Mouse (Mus musculus) CD4-positive helper T cell, adult 2 months (primary cell): ENCODE results near the gene Dusp27.

Experiments used
- DNase-seq: peaks from one replicate; pipeline ENCODE4 v3.0.0-alpha.2; 2012; ENCODE audit warnings: low read depth, missing footprints, low spot score

Dusp27 gene

DNA sequence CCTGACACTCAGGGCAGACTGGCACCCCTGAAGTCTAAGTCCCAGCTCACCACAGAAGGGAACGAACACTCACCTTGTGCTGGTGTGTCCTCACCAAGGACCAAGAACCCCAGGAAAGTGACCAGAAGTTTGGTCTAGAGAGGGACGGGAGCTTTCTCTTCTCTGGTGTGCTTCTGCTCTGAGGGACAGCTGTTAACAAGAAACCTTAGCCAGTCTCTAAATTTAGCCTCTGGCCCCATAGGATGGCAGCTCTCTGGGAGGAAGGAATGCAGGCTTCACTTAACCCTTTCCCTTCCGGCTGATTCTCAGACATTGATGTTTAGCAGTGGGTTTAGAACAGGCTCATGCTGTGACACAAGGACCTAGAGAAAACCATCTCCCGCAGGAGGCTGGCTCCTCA lies at the start of gene Dusp27:
Gene Dusp27 (minus strand): TSS at position 204 of the 400 bp plus-strand sequence.
- DNase-seq = no peak

DNA sequence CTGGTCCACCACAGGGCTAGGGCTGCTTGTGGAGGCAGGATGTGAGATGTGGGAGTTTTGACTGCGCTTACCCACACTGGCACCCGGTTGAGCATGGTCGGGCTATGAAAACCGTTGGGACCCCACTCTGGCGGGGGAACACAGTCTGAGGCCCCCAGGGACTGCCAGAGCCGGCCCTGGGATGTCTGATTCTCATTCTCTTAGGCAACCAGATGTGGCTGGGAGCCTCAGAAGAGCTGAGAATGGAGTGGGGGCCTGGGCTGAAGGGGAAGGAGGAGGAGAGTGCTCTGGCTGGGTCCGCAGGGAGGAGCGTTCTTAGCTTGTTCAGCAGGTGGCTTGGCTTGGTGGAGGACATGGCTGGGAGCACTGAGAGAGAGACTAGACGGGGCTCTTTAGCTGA lies 45.9 kb upstream of the Dusp27 start:
- DNase-seq = no peak

GRCm38 (mm10) chr1:166172992-166173391 lies 45.3 kb upstream of the Dusp27 start:
- no peak for DNase-seq

DNA sequence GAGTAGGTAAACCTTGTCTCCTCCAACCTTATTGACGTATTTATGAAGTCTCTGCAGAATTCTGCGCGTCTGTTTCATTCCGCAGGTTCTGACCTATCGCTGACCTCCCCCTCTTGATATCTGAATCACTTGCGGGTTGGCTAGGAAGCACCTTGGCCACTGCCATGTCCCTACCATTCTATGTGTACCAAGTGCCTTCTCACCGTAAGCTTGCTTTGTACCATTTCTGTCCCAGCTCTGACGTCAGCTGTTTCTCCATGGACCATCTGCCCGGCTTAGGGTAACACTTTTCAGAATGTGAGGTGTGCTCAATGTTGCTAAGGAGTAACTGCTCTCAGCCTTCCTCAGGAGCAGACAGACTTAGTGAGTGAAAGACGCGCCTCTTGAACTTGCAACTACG lies 43.1 kb upstream of the Dusp27 start:
- DNase-seq = no peak

DNA sequence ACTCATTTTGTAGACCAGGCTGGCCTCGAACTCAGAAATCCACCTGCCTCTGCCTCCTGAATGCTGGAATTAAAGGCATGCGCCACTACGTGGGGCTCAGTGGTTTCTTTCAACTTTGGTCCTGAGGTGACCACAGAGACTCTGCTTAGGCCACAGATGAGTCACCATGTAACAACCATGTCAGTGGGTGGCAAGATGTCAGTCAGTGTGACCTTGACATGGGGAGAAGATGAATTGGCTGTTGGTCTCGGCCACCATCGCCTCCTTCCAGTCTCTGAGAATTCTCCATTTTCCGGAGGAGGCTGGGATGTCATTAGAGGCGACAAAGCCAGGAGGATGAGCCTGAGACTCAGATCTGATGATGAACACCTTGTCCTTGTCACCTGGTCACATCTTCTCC lies 42.0 kb upstream of the Dusp27 start:
- no peak for DNase-seq

DNA sequence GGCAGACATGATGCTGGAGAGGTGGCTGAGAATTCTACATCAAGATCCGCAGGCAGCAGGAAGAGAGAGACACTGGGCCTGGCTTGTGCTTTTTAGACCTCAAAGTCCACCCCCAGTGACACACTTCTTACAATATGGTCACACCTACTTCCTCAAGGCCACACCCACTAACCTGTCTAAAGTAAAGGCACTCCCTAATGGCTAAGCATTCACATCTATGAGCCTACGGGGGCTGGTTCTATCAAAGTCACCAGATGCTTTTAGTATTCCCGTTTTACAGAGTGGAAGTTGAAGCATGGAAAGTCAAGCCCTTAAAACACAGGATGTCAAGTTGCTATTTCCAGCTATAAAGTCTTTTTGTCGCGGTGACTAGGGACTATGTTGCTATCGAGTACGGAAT lies 40.3 kb upstream of the Dusp27 start:
- no peak for DNase-seq

DNA sequence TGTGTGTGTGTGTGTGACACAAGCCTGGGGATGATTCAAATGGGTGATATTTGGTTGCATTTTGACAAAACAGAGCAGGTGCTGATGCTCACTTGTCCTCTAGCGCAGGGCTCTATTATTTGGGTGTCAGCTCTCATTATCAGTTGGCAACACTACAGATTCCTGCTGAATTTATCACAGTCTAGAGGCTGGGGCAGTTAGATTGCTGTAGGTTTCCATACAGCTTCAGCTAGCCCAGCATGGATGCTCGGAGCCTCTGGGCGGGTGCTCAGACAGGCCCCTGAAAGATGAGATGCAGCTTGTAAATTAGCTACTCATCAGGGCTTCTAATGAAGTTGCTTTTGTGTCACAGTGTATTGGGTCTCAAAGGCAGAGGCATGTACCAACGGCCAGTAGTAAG lies 39.7 kb upstream of the Dusp27 start:
- no peak for DNase-seq

DNA sequence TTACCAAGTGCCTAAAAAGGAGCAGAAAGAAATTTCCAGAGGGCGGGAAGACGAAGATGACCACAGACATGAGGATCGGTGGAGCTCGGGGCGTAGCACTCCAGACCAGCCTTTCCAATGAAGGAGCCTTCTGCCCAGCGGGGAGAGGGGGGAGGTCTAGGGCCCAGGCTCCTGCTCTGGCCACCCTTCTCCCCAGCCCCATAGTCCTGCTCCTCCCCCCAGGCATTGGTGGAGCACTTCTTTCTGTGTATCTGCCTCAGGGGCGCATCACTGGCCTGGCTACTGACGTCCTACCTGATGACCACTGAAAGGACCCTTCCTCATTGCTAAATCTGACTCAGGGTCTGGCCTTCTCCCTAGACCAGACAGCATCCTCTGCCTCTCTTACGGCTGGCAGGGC lies 37.4 kb upstream of the Dusp27 start:
- DNase-seq = no peak

DNA sequence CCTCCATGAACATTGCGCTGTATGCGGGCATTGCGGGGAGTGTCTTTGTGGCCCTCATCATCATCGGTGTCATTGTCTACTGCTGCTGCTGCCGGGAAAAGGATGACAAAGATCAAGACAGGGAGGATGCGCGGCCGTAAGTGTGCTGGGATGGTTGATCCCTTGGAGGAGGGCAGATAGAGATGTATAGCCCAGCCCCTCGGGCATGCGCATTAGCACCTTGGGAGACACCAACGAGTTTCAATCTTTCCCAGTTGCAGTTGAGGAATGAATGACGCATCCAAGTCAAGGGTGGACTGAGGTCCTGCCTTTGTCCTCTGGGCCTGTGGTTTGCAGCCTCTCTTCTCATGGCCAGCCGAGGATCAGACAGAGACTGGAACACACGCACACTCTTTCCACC lies 36.9 kb upstream of the Dusp27 start:
- no peak for DNase-seq

GRCm38 (mm10) chr1:166160569-166161445 lies 33.1 kb upstream of the Dusp27 start:
- DNase-seq = peak; percentile 47

DNA sequence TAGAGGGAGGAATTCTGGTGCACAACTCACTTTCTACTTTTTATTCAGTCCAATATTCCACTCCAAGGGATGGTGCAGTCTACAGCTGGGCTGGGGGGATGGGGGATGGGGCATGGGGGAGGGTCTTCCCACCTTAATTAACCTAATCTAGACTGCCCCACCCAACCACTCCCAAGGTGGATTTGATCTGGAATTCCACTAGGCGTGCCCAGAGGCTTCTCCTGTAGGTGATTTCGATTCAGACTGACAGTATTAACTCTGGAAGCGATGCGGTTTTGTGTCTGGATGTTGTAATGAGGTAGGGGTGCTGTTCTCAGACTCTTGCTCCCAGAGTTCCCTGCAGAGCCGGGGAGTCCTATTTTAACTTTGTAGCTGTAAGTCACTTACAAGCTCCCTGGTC lies 32.4 kb upstream of the Dusp27 start:
- DNase-seq = no peak

GRCm38 (mm10) chr1:166158664-166159063 lies 30.9 kb upstream of the Dusp27 start:
- no peak for DNase-seq

GRCm38 (mm10) chr1:166157712-166158111 lies 30.0 kb upstream of the Dusp27 start:
- DNase-seq = no peak

- no peak for DNase-seq
These were observed 27.4 kb upstream of the Dusp27 start for GRCm38 (mm10) chr1:166155113-166155494.

GRCm38 (mm10) chr1:166154162-166155112 lies 26.7 kb upstream of the Dusp27 start:
- DNase-seq = peak; percentile 85

DNA sequence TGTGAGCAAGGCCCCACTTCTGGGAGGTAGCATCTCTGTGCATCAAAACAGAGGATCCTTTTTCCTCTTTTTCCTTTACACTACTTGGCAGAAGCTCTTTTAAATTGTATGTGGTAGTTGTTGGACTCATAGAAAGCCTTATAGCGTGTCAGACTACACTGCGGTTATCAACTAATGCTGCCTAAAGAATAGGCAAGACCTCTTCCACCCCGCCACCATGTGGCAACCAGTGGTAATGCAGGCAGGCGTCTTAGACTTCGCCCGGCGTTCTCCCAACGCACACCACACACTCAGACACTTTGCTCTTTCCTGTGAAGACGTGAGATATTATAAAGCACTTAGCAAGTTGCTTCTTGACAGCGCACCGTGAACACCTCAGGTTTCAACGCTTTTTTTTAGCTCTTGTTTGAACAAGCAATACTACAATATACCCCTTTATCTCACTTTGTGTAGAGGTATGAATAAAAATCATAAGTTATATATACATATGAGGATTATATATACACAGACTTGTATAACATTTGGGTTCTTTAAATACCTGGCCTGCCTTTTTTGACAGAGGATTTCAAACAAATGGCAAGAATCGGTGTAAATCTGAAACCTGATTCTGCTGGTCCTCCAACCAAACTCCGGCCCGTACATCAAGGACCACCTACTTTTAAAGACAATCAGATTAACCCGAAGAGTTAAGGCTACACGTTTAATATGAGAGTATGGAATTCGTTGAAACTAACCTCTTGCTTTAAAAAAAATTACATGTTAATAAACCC lies 25.8 kb upstream of the Dusp27 start:
- DNase-seq = peak; percentile 83

GRCm38 (mm10) chr1:166152034-166152433 lies 24.3 kb upstream of the Dusp27 start:
- DNase-seq = no peak

- DNase-seq = no peak
These were observed 23.6 kb upstream of the Dusp27 start for GRCm38 (mm10) chr1:166151341-166151740.

- no peak for DNase-seq
These were observed 22.3 kb upstream of the Dusp27 start for GRCm38 (mm10) chr1:166150035-166150434.

DNA sequence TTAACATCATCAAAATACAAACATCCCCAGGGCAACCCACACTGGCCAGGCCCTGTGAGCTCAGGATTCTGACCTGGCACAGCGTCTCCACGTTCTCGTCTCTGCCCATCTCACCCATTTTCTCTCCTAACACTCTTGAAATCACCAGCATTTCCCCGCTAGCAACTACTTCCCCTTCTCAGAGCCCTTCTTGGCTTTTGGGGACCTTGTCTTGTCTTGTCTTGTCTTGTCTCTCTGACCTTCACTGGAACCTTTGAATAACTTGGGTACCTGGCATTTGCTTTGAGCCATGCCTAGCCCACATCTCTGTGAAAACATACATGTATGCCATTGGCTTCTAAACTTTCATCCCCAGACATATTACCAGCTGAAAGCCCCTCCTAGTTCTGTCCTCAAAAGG lies 21.7 kb upstream of the Dusp27 start:
- DNase-seq = no peak

- DNase-seq = no peak
These were observed 19.9 kb upstream of the Dusp27 start for GRCm38 (mm10) chr1:166147657-166148056.

- no peak for DNase-seq
These were observed 18.9 kb upstream of the Dusp27 start for GRCm38 (mm10) chr1:166146626-166147025.
